Mouse (Mus musculus) G1E (cell line): ENCODE data around the gene Cck. TPM values are rescaled to one million over a fixed set of nuclear protein-coding genes. Genes with fewer than 3 reads are reported as not detected.

Experiments
- ATAC-seq: 2 replicates; pipeline ENCODE4 v1.8.0; 2016; ENCODE audit warnings: mild to moderate bottlenecking; ENCODE audit not compliant: insufficient number of reproducible peaks, poor library complexity, low FRiP score, severe bottlenecking; ENCODE audit errors: extremely low read depth
- DNase-seq: peaks from one replicate; pipeline ENCODE4 v3.0.0; 2012; ENCODE audit warnings: low spot score
- H3K27me3 ChIP-seq: 2 replicates; pipeline ENCODE4 v1.6.1; 2012; ENCODE audit warnings: mild to moderate bottlenecking, low read length, inconsistent platforms; ENCODE audit not compliant: insufficient read depth
- H3K36me3 ChIP-seq: replicated peaks from 2 replicates; pipeline ENCODE3; 2012; ENCODE audit warnings: mild to moderate bottlenecking, inconsistent platforms
- H3K4me1 ChIP-seq: 2 replicates; pipeline ENCODE4 v1.6.1; 2012; ENCODE audit warnings: low read depth, low read length, inconsistent platforms, mixed read lengths; ENCODE audit not compliant: insufficient read depth
- H3K4me3 ChIP-seq: 2 replicates; pipeline ENCODE4 v1.5.1; 2012; ENCODE audit warnings: low read depth, mild to moderate bottlenecking, inconsistent platforms, low read length, moderate library complexity, mixed read lengths
- H3K9me3 ChIP-seq: replicated peaks from 2 replicates; pipeline ENCODE4 v1.6.1; 2012; ENCODE audit warnings: inconsistent platforms
- CTCF ChIP-seq: IDR thresholded peaks from 2 replicates; pipeline ENCODE4 v1.5.1; 2012; ENCODE audit warnings: low read depth, low read length, inconsistent platforms, mixed read lengths
- GATA1 ChIP-seq: IDR thresholded peaks from 2 replicates; pipeline ENCODE4 v1.6.1; 2012; ENCODE audit warnings: borderline replicate concordance, low read length, inconsistent platforms, mixed read lengths
- GATA2 ChIP-seq: IDR thresholded peaks from 2 replicates; pipeline ENCODE4 v1.6.1; 2012; ENCODE audit warnings: low read depth, low read length, inconsistent platforms, borderline replicate concordance
- POLR2AphosphoS5 ChIP-seq: IDR thresholded peaks from 2 replicates; pipeline ENCODE4 v1.6.1; 2012; ENCODE audit warnings: low read depth, low read length, inconsistent platforms; ENCODE audit not compliant: insufficient replicate concordance
- TAL1 ChIP-seq: conservative IDR thresholded peaks from 2 replicates; pipeline ENCODE4 v1.6.1; 2012; ENCODE audit warnings: low read depth, low read length, inconsistent platforms, mixed read lengths
- polyA plus RNA-seq: library from polyadenylated mRNA; stranded (reverse); fragments of >175 nt; gene quantifications from 2 replicates; pipeline ENCODE4 v1.2.3, GENCODE M21; 2012
- total RNA-seq, 2 experiments: library from RNA; stranded (forward) in 1 of 2; stranded (reverse) in 1 of 2; fragments of 200-1000 nt in 1 of 2; fragments of >200 nt in 1 of 2; fragmentation: Nextera tagmentation in 1 of 2; gene quantifications; 2 replicates each; pipeline ENCODE4 v1.2.3; 2014 to 2017

Gene Cck
- total and polyA plus RNA-seq, 3 experiments, result not detected

DNA sequence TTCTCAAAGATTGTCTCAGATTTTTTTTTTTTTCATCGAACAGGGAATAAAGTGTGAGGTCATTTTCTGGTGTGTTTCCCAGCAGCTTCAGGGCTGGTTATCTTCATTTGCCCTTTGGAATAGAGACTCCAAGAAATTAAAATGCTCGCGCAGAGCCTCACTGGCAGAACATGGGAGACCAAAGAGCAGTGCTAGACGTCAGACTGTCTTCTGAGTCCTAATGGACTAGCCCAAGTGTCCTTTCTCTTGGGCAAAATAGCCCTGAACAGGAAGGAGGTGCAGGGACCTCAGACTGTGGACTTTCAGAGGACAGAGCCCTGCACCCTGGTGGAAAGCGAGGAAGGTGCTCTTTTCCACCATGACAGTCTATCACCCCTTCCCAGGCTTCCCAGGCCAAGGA is 19.0 kb upstream of the Cck start:
- no peak for ATAC-seq
- Histone ChIP-seq H3K36me3 (no peaks in the 10 kb centered on the region), H3K27me3 (no peaks in the 10 kb centered on the region; the same call in 1 of the 2 replicates), H3K4me1 (no peaks in the 10 kb centered on the region), H3K4me3 (no peak overlapping the region), H3K9me3 (no peaks in the 10 kb centered on the region)
- TF ChIP-seq POLR2AphosphoS5 (no peak), CTCF (no peak), GATA2 (no peak), GATA1 (no peak), TAL1 (no peak)
- no peak for DNase-seq

DNA sequence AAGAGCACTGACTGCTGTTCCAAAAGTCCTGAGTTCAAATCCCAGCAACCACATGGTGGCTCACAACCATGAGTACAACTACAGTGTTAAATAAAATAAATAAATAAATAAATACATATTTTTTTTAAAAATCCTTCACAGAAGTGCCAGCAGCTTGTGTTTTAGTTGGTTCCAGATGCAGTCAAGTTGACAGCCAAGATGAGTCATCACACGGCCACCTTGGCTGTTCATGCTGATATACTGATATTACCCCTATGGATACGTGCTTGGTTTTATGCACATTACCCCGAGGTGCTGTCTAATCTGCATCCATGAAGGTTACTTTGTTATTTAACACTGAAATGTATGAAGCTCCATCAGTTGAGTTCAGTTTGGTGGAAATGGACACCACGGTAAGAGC is 16.4 kb upstream of the Cck start:
- TF ChIP-seq GATA1 (no peak), POLR2AphosphoS5 (no peak), CTCF (no peak), TAL1 (no peak), GATA2 (no peak)
- H3K4me3 ChIP-seq, result no peak overlapping the region
- H3K9me3 ChIP-seq, result no peaks in the 10 kb centered on the region
- H3K27me3 ChIP-seq, result no peaks in the 10 kb centered on the region; the same call in 1 of the 2 replicates
- ATAC-seq (no peak), DNase-seq (no peak)
- H3K36me3 ChIP-seq, result no peaks in the 10 kb centered on the region
- no peaks in the 10 kb centered on the region for H3K4me1 ChIP-seq

DNA sequence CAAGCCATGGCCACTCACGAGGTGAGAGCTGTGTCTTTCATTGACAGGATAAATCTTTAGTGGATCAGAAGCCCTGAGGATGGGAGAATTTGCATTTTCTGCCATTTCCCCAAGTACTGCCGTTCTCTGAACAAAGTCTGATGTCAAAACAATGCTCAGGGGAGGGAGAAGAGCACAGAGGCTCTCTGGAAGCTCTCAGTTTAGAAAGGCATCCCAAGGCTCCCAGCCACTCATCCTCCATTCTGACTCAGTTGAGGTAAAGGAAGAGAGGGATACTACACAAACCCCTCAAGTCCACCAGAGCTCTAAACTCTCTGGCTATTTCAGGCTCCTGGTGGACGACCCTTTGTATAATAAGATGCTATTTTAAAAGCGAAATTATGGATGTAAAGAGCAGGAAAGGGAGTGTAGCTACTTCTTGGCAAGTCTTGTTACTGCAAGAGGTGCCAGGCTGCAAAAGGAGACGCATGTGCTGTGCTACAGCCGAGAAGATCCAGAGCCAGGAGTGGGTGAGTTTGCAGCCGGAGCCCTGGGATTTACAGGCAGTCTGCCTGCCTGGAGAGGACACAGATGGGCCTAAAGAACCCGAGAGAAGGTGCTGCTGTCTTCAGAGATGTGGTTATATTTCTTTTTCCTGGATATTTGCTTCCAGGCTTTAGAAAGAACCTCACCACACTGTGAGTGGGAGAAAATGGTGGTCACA is 11.1 kb upstream of the Cck start:
- Histone ChIP-seq H3K4me3 (no peak overlapping the region), H3K27me3 (no peaks in the 10 kb centered on the region), H3K9me3 (no peaks in the 10 kb centered on the region), H3K36me3 (no peaks in the 10 kb centered on the region), H3K4me1 (no peaks in the 10 kb centered on the region)
- ATAC-seq, result no peak
- TF ChIP-seq CTCF, result no peak
- DNase-seq, result no peak

DNA sequence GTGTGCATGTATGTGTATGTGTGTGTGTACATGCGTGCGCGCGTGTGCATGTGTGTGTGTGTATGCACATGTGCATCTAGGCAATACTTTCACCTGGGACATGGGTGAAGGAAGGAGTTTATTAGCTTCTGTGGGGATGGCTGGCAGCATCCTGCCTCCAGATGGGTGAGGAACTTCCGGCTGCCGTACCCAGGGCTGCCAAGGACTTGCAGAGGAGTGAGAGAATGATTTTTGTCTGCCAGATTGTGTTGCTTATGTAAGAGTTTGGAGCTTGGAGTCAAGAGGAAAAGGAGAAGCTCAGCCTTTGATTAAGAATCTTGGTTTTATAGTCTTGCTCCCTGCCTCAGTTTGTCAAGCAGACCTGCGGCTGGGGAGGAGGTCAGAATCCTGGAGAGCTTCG is 9.9 kb upstream of the Cck start:
- TF ChIP-seq GATA1, result no peak
- no peak for TF ChIP-seq POLR2AphosphoS5
- no peak for TF ChIP-seq TAL1
- TF ChIP-seq CTCF, result no peak
- no peak for TF ChIP-seq GATA2
- DNase-seq (no peak), ATAC-seq (no peak)
- Histone ChIP-seq H3K4me1 (no peaks in the 10 kb centered on the region), H3K4me3 (no peak overlapping the region), H3K36me3 (no peaks in the 10 kb centered on the region), H3K9me3 (no peaks in the 10 kb centered on the region), H3K27me3 (peaks cover 5% of the 10 kb centered on the region; the same call in 1 of the 2 replicates)

DNA sequence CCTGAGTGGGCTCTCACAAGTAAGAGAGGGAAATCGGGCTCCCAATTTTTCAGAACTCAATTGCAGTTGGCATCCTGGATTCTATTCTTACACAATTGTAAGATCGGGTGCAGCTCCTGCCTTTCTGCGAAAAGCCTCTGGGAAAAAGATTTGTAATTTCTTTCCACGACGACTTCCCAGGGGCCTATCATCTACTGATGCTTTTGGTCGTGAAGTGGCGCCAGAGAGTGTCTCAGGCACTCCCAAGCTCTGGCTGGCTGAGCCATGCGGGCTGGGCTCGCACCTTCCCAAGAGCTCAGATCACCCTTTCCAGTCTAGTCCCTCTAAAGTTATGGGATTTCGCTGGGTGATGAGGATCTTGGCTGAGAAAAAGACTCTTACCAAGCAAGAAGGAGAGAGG is 608 bp upstream of the Cck start:
- ATAC-seq (no peak), DNase-seq (no peak)
- H3K4me3 ChIP-seq, result no peak overlapping the region
- no peaks in the 10 kb centered on the region for H3K4me1 ChIP-seq
- H3K27me3 ChIP-seq, result peaks cover 9% of the 10 kb centered on the region
- no peaks in the 10 kb centered on the region for H3K9me3 ChIP-seq
- H3K36me3 ChIP-seq, result no peaks in the 10 kb centered on the region
- no peak for TF ChIP-seq POLR2AphosphoS5
- TF ChIP-seq CTCF, result no peak
- TF ChIP-seq GATA2, result no peak
- TF ChIP-seq GATA1, result no peak

DNA sequence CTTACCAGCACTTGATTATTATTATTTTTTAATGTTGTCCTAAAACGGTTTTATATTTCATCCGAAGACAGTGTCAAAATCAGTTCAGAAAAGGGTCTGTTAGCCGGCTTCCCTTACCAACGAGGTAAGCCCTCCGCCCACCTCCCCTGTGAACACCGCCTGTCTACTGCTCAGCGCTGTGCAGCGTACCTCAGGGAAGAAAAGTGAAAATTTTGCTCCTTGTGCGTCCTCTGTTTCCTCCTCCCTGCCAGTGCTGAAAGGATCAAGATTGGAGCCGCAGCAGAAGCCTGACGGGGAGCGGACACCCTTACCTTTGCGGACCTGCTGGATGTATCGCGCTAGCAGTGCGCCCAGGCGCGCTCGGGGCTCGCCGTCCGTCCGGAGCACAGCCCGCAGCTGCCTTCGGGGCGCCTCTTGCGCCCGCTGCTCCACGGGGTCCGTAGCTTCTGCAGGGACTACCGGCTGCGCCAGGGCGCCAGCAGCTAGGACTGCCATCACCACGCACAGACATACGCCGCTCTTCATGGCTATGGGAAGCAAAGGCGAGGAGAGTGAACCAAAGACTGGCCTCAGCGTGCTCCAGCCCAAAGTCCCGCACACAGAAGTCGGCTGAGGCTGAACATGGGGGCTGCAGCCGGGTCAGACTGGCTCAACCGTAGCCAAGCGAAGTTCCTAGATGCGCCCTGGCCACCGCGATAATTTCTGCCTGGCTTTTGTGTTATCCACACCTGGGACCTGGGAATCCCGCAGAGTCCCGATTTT is 1.3 kb downstream of the Cck start:
- H3K27me3 ChIP-seq, result peaks cover 15% of the 10 kb centered on the region
- ATAC-seq, result no peak

More for the DNA sequence above, 1.3 kb downstream of the Cck start:
- TF ChIP-seq GATA1, result no peak
- no peak for TF ChIP-seq GATA2
- no peak for TF ChIP-seq TAL1
- TF ChIP-seq POLR2AphosphoS5, result no peak
- TF ChIP-seq CTCF, result no peak
- no peak for DNase-seq
- Histone ChIP-seq H3K4me3 (no peak overlapping the region), H3K4me1 (no peaks in the 10 kb centered on the region), H3K36me3 (no peaks in the 10 kb centered on the region), H3K9me3 (no peaks in the 10 kb centered on the region)
